Mouse (Mus musculus): ENCODE measurements at regions not wholly inside any gene's neighbourhood (a gene's known extent, or its start where the extent isn't known, plus 50 kb on each side); places are given as distances from the start of the nearest gene placed in this dataset.

DNA sequence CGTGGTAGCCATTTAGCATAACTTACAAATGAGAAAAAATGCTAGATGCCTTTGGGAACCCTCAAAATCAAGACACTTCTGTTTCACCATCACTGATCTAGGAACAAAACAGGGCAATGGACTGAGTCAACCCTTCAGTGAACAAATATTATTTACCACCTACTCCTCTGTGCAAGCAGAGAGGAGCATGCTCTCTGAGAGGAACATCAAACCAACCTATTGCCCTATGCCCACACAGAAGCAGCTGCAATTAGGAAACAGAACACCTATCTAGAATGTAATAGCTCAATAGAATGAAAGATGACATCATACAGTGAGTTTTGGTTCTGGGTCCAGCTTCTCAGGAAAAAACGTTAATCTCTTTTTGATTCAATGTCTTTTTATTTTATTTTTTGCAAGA is 69.0 kb upstream of the Nrip1 start:
- DNase-seq: no peak

DNA sequence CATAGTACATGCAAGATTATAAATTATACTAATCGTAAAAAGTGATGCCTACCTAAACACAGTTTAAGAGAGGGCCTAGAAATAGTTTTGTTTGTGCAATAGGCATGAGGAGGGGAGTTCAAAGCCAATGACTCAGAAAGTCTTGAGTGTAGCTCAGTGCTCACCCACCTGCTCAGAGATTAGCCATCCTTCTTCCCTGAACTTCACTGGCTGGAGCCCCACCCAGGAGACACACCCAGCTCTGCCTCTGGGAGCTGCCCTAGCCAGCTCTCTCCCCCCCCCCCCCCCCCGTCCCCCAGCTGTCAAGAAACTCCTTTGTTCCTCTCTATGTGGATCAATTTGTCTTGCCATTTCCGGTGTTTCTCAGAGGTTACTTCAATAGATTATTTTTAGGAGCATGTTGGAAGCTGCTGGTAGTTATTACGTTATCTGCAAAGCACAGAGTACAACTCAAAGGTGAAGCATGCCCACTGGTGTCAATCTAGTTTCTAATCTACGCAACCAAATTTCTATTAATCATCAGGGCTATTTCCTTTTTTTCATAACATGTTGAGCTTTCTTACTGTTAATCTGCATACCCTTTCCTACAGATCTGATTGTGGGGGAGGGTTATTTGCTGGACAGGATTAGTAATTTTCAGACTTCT is 68.3 kb upstream of the Nrip1 start:
- no peak for DNase-seq

DNA sequence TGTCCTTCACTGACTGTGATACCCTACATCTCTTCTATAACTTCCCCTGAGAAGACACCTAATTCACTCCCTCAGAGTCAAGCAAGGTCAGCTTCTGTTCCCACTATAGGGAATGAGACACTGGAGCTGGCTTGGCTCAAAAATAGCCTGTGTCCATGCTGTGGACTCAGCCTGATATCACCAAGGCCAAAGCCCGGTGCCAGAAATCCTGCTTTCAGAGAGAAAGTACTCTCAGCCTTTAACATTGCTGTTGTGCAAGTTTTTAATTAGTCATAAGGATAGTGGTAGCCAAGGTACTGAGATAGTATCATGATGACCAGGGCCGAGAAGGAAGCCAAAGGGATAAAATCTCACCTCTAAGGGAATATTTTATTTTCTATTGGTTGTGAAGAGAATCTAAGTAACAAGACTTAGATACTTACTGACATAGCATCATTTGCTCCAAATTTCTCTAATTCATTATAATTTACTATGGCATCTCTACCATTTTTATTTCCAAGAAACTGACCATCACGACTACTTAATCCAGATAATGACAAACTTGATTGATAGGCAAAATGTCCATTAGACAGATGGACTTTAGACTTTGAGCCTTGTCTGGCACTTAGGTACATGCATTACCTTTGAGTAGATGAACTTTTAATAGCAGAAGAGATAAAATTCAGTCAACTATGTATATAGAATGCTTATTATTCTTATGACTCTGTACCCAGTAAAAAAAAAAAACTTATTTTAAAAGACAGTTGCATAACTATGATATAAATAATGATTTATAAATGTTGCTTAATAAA is 64.7 kb upstream of the Nrip1 start:
- peak; percentile 89 for DNase-seq

DNA sequence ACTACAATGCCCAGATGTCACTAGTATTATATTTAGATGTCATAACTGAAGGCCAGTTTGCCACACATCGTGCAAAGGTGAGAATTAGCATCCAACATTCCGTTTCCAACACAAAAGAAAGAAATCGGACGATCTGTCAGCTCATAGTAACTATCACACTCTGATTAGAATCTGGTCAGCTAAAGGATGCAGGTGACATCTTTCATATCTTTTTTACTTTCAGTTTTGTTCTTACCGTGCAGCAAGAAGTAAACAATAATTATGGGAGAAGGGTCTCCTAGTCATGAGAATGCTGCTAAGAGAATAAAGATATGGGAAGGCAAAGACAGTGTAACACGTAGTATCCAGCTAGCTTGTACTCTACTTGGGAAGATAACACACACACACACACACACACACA is 62.7 kb upstream of the Nrip1 start:
- no peak for DNase-seq

DNA sequence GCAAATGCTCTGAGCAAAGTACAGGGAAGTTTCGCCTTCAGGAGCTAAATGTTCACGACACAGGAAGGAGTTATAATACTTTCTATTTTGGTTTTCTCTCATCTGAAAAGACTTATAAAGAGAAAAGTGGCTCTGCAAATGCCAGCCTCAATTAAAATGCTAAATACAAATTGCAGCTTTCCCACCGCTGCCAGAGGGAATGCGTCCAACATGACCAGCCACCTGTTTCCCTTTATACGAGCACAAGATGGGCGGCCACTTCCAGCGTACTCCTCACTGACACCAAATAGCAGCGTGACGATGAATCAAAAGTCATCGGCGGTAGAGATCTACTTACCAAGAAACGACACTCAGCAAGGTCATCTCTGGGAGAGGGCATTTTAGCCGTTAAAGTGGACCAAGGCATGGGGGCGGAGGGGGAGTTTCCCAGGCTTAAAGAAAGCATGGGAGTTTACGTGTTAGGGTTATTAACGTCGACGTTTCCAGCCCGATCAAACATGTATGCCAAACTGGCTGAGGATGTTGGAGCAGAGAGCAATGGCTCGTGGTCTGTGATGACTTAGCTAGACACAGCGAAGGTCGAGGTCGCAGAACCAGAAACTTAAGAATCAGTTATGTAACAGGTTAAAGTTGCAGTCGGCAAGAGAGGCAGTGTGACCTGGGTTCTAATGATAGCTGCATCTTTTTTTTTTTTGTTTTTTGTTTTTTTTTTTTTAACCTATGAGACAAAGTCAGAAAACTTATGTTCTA is 59.6 kb upstream of the Nrip1 start:
- peak; percentile 55 for DNase-seq

DNA sequence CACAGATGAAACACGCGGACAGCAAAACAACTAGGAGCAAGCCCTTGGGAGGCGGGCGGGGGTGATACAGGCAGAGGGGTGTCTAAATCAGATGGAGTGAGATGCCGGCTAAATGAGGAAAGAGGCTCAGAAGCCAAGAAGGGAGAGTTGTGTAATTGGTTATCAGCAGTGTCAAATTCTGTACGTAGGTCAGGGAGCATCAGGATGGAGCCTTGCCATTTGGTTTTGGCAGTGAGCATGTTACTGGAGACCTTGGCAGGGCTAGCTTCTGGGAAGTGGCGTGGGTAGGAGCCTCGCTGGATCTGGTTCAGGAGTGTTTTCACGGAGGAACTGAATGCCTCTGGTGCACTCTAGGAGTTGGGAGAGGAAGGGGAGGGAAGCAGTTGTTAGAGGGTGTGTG is 58.7 kb upstream of the Nrip1 start:
- peak; percentile 87 for DNase-seq

DNA sequence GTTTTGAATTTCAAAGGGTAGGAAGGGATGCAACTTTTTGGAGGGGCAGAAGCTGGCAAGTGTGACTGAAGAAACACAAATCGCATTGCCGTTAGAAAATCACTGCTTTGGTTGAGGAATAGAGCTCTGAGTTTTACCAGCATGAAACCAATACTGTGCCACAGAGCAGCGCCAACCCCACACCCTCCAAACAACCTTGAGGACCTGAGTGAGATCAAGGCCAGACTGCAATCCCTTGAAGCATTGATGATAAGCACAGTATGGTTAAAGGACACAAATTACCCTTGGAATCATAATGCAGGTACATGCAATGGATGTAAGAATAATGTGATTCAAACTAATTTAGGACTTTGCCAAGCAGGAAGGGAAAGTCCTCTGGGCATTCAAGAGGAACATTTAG is 55.5 kb upstream of the Nrip1 start:
- DNase-seq: peak; percentile 50

DNA sequence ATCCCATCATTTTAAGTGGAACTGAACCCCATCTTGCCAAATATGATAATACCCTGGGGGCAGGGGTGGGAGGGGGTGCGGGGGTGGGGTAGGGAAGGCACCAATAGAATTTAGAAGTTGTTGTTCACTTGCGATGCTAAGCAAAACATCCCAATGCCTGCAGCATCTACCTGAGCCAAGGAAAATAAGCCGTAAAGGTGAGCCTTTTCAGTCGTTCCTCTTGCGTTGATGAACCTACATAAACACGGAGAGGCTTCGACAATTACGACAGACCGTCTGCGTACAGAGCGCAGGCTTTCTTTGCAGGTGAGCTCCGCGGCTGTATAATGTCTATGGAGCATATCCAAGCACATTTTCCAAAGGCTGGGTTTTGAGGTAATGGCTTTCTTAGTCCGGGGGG is 50.3 kb upstream of the Nrip1 start:
- no peak for DNase-seq
